Comparison of ENCODE assay signal across 9 mouse cellular contexts in the genomic region with DNA sequence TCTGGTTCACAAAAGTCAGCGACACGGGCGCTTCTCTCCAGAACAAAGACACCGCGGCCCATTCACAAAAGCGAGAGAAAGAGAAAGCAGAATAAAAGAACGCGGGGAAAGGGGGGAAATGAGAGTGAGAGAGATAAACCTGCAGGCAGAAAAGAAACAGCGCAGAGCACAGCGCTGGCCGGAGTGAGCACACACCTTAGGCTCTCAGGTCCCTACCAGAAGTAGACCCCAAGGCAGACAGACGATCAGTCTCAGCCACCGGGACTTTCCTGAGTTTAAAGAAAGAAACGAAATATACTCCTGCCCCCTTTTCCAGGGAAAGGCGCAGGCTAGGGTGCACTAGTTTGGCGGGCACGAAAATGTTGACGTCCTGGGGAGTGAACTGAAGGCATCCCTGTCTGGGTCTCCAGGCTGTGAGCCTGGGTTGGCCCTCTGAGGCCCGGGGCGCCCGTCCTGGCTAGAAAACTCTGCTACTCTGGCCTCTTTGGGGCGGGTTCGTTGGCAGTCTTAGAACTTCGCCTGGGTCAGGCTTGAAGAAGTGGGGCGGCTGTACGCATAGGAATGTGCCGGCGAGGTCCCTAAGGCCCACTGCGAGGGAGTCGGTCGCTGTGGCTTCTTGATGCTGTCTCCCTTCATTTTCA. TPM values are rescaled to one million over a fixed set of nuclear protein-coding genes. Genes with fewer than 3 reads are reported as not detected.
DNase-seq lines count a peak whose midpoint lies in the region; ATAC-seq and TF ChIP-seq lines count a peak whose summit lies in the region.
"Had no signal": no experiment of that assay in that cellular context is flagged by ENCODE, and none has a peak within 500 bp of the region (broad histone marks: within the 10 kb centered on the region; RNA-seq: fewer than 3 reads in every experiment).

No protein-coding gene starts in this region.

- TF ChIP-seq POLR2A in bone marrow macrophage, adult 2 months (IDR thresholded peaks at IDR 0.05; ENCODE audit: borderline replicate concordance, low read depth, low read length): no peak

- no peaks in the 10 kb centered on the region for H3K9me3 ChIP-seq in forebrain, embryonic 12.5 days
- H3K9me3 ChIP-seq in hindbrain, embryonic 15.5 days: no peaks in the 10 kb centered on the region

- H3K4me2 ChIP-seq in forebrain, embryonic 12.5 days: peak overlapping the region; percentile 78
- H3K4me2 ChIP-seq in hindbrain, embryonic 15.5 days: peak overlapping the region; percentile 57

- 0 out of 2 replicates have a peak, but pooled peaks cover 3% of the 10 kb centered on the region for H3K36me3 ChIP-seq in forebrain, embryonic 12.5 days (replicated peaks)
- H3K36me3 ChIP-seq in hindbrain, embryonic 15.5 days: no peaks in the 10 kb centered on the region

- H3K4me1 ChIP-seq in bone marrow macrophage, adult 2 months (ENCODE audit: control insufficient read depth, insufficient read depth, low read length): peaks cover 9% of the 10 kb centered on the region
- H3K4me1 ChIP-seq in forebrain, embryonic 12.5 days: peaks cover 77% of the 10 kb centered on the region
- H3K4me1 ChIP-seq in hindbrain, embryonic 15.5 days (replicated peaks): peaks cover 18% of the 10 kb centered on the region

- H3K9ac ChIP-seq in forebrain, embryonic 12.5 days: peak overlapping the region; percentile 97
- H3K9ac ChIP-seq in hindbrain, embryonic 15.5 days: no peak overlapping the region

- TF ChIP-seq CTCF in bone marrow macrophage, adult 2 months (IDR thresholded peaks at IDR 0.05; ENCODE audit: low read depth, low read length): no peak

- DNase-seq in left cerebral cortex, adult 18-20 months (ENCODE audit: low spot score in 2 of 2): peak; percentile 2 to 13
- DNase-seq in left cerebral cortex, postnatal 4 days: no peak
- DNase-seq in lung, postnatal 14 days: peak; percentile 14
- no peak for DNase-seq in natural killer cell, adult 2 months (ENCODE audit: low spot score in 2 of 2)
- no peak for DNase-seq in urinary bladder, postnatal 14 days (ENCODE audit: low spot score)

- WGBS in forebrain, embryonic 12.5 days: 0% methylated on average over 31 of the region's 31 CpGs
- 1% methylated on average over 31 of the region's 31 CpGs for WGBS in hindbrain, embryonic 15.5 days

- H3K27ac ChIP-seq in bone marrow macrophage, adult 2 months (ENCODE audit: insufficient read depth, low read depth, low read length): no peak overlapping the region
- H3K27ac ChIP-seq in forebrain, embryonic 12.5 days: peak overlapping the region; percentile 98
- H3K27ac ChIP-seq in hindbrain, embryonic 15.5 days (replicated peaks): no peak overlapping the region

- peaks cover 51% of the 10 kb centered on the region for H3K27me3 ChIP-seq in forebrain, embryonic 12.5 days
- H3K27me3 ChIP-seq in hindbrain, embryonic 15.5 days: peaks cover 80% of the 10 kb centered on the region

- ATAC-seq in forebrain, embryonic 12.5 days (ENCODE audit: low FRiP score): no peak
- no peak for ATAC-seq in hindbrain, embryonic 15.5 days (ENCODE audit: low FRiP score, low read depth)

- intact Hi-C loops in left cerebral cortex, postnatal 4 days (cut with DNase I): loop anchor here (5.0 kb wide), 1 partner anchor 144 kb away; no protein-coding TSS in a partner anchor

- H3K4me3 ChIP-seq in bone marrow macrophage, adult 2 months (ENCODE audit: insufficient read depth, low read length): peak overlapping the region; percentile 58
- H3K4me3 ChIP-seq in forebrain, embryonic 12.5 days (replicated peaks): peak overlapping the region; percentile 79
- H3K4me3 ChIP-seq in hindbrain, embryonic 15.5 days: no peak overlapping the region; the same call in 1 of the 2 replicates

RNA-seq across cellular contexts. Expression of gene Otx1, which starts 0.8 kb away (rescaled TPM):
- 1 to 10 TPM; 5.0 to 5.3 TPM for total RNA-seq in left cerebral cortex, adult 18-20 months (2021)
- total RNA-seq in left cerebral cortex, postnatal 4 days (2021): 10 to 100 TPM; 10.4 to 12.0 TPM
- polyA plus RNA-seq in bone marrow macrophage, adult 2 months (2012; ENCODE audit: insufficient read depth, insufficient read length, missing spikeins): not detected in 2 replicates
- polyA plus RNA-seq in forebrain, embryonic 12.5 days (2016; fragmentation: Nextera tagmentation; extraction: Ambion mirVana): 34.2 and 34.9 TPM in 2 replicates
- 1.9 and 3.6 TPM in 2 replicates for polyA plus RNA-seq in hindbrain, embryonic 15.5 days (2015; fragmentation: Nextera tagmentation; extraction: Ambion mirVana)
- polyA plus RNA-seq: small intestine, adult 2 months had no signal

Comparison
In these comparisons a context has a peak if more than half of its experiments do, and no peak if none do; other contexts are left out.
1. DNase-seq: peak in left cerebral cortex, adult 18-20 months (2 of 2) and lung, postnatal 14 days (single experiment); none in left cerebral cortex, postnatal 4 days (single experiment), natural killer cell, adult 2 months (0 of 2) and urinary bladder, postnatal 14 days (single experiment).